Mouse (Mus musculus): ENCODE results near the gene Prrxl1. TPM values are rescaled to one million over a fixed set of nuclear protein-coding genes. Genes with fewer than 3 reads are reported as not detected.
A peak's percentile ranks its signal among the peaks of the same experiment; 100 is the strongest.

Gene Prrxl1
- 0.04 TPM in 1 of 2 replicates, not detected in the other for polyA plus RNA-seq (2015; fragmentation: Nextera tagmentation; extraction: Ambion mirVana)

- Histone ChIP-seq H3K9ac (ENCODE audit: low read depth, low read length) (no peak within 1 kb of the TSS), H3K4me2 (ENCODE audit: low read length) (peak within 1 kb of the TSS; percentile 28; the same call in 1 of the 2 replicates), H3K27ac (no peak within 1 kb of the TSS), H3K4me3 (replicated peaks; ENCODE audit: low read depth, low read length) (peak within 1 kb of the TSS; percentile 17; the same call in 1 of the 2 replicates), H3K36me3 (ENCODE audit: insufficient read depth, low read length) (no peaks in the 10 kb centered on the region), H3K9me3 (replicated peaks; ENCODE audit: low read length) (no peaks in the 10 kb centered on the region), H3K27me3 (ENCODE audit: insufficient read depth, low read length) (peaks cover 92% of the 10 kb centered on the region), H3K4me1 (replicated peaks; ENCODE audit: insufficient read depth, low read length) (0 out of 2 replicates have a peak, but pooled peaks cover 3% of the 10 kb centered on the region)
- DNase-seq (ENCODE audit: low spot score) (no peak), ATAC-seq (replicated peaks; ENCODE audit: low FRiP score, low read depth) (no peak)
- TF ChIP-seq CTCF (IDR thresholded peaks at IDR 0.05; ENCODE audit: low read depth), result no peak
- WGBS, result 1% methylated on average over 53 of the region's 53 CpGs
These were observed at the start of gene Prrxl1 for GRCm38 (mm10) chr14:32599290-32600041. Gene Prrxl1, plus strand, starts transcription at chr14:32599407.

- WGBS, result 72% methylated on average over 5 of the region's 5 CpGs
- H3K9me3 ChIP-seq (replicated peaks; ENCODE audit: low read length), result no peaks in the 10 kb centered on the region
- ATAC-seq (replicated peaks; ENCODE audit: low FRiP score, low read depth), result no peak
These were observed 47.4 kb upstream of the Prrxl1 start for GRCm38 (mm10) chr14:32551854-32552253.

GRCm38 (mm10) chr14:32553198-32553903, 45.9 kb upstream of the Prrxl1 start:
- Histone ChIP-seq H3K4me3 (replicated peaks; ENCODE audit: low read depth, low read length) (no peak overlapping the region), H3K27me3 (ENCODE audit: insufficient read depth, low read length) (no peaks in the 10 kb centered on the region), H3K27ac (no peak overlapping the region), H3K9me3 (replicated peaks; ENCODE audit: low read length) (no peaks in the 10 kb centered on the region), H3K9ac (ENCODE audit: low read depth, low read length) (no peak overlapping the region), H3K36me3 (ENCODE audit: insufficient read depth, low read length) (0 out of 2 replicates have a peak, but pooled peaks cover 3% of the 10 kb centered on the region), H3K4me2 (ENCODE audit: low read length) (no peak overlapping the region), H3K4me1 (replicated peaks; ENCODE audit: insufficient read depth, low read length) (no peaks in the 10 kb centered on the region)
- no peak for DNase-seq (ENCODE audit: low spot score)
- 86% methylated on average over 10 of the region's 10 CpGs for WGBS
- no peak for ATAC-seq (replicated peaks; ENCODE audit: low FRiP score, low read depth)
- no peak for TF ChIP-seq CTCF (IDR thresholded peaks at IDR 0.05; ENCODE audit: low read depth)

More at GRCm38 (mm10) chr14:32551854-32552253, 47.4 kb upstream of the Prrxl1 start:
- no peak overlapping the region for H3K4me2 ChIP-seq (ENCODE audit: low read length)
- no peak overlapping the region for H3K27ac ChIP-seq
- H3K27me3 ChIP-seq (ENCODE audit: insufficient read depth, low read length), result no peaks in the 10 kb centered on the region
- no peak overlapping the region for H3K9ac ChIP-seq (ENCODE audit: low read depth, low read length)
- H3K4me1 ChIP-seq (replicated peaks; ENCODE audit: insufficient read depth, low read length), result no peaks in the 10 kb centered on the region
- no peak overlapping the region for H3K4me3 ChIP-seq (replicated peaks; ENCODE audit: low read depth, low read length)
- TF ChIP-seq CTCF (IDR thresholded peaks at IDR 0.05; ENCODE audit: low read depth), result peak; percentile 35; the same call in 1 of the 2 replicates
- no peaks in the 10 kb centered on the region for H3K36me3 ChIP-seq (ENCODE audit: insufficient read depth, low read length)
- no peak for DNase-seq (ENCODE audit: low spot score)

- Histone ChIP-seq H3K36me3 (ENCODE audit: insufficient read depth, low read length) (0 out of 2 replicates have a peak, but pooled peaks cover 7% of the 10 kb centered on the region), H3K9me3 (replicated peaks; ENCODE audit: low read length) (no peaks in the 10 kb centered on the region), H3K27me3 (ENCODE audit: insufficient read depth, low read length) (no peaks in the 10 kb centered on the region), H3K4me3 (replicated peaks; ENCODE audit: low read depth, low read length) (no peak overlapping the region), H3K27ac (no peak overlapping the region), H3K4me1 (replicated peaks; ENCODE audit: insufficient read depth, low read length) (no peaks in the 10 kb centered on the region), H3K9ac (ENCODE audit: low read depth, low read length) (no peak overlapping the region), H3K4me2 (ENCODE audit: low read length) (no peak overlapping the region)
- DNase-seq (ENCODE audit: low spot score) (peak; percentile 62), ATAC-seq (replicated peaks; ENCODE audit: low FRiP score, low read depth) (no peak)
- no peak for TF ChIP-seq CTCF (IDR thresholded peaks at IDR 0.05; ENCODE audit: low read depth)
- 27% methylated on average over 8 of the region's 8 CpGs for WGBS
These were observed 44.2 kb upstream of the Prrxl1 start for GRCm38 (mm10) chr14:32554860-32555526.

GRCm38 (mm10) chr14:32561428-32561827, 37.8 kb upstream of the Prrxl1 start:
- ATAC-seq (replicated peaks; ENCODE audit: low FRiP score, low read depth), result no peak
- Histone ChIP-seq H3K4me2 (ENCODE audit: low read length) (no peak overlapping the region), H3K9me3 (replicated peaks; ENCODE audit: low read length) (no peaks in the 10 kb centered on the region), H3K27me3 (ENCODE audit: insufficient read depth, low read length) (no peaks in the 10 kb centered on the region), H3K36me3 (ENCODE audit: insufficient read depth, low read length) (peaks cover 31% of the 10 kb centered on the region; the same call in 1 of the 2 replicates), H3K27ac (no peak overlapping the region), H3K4me1 (replicated peaks; ENCODE audit: insufficient read depth, low read length) (no peaks in the 10 kb centered on the region), H3K4me3 (replicated peaks; ENCODE audit: low read depth, low read length) (no peak overlapping the region), H3K9ac (ENCODE audit: low read depth, low read length) (no peak overlapping the region)
- WGBS, result 98% methylated on average over 3 of the region's 3 CpGs
- DNase-seq (ENCODE audit: low spot score), result no peak
- no peak for TF ChIP-seq CTCF (IDR thresholded peaks at IDR 0.05; ENCODE audit: low read depth)

- DNase-seq (ENCODE audit: low spot score) (no peak), ATAC-seq (replicated peaks; ENCODE audit: low FRiP score, low read depth) (no peak)
- Histone ChIP-seq H3K9me3 (replicated peaks; ENCODE audit: low read length) (no peaks in the 10 kb centered on the region), H3K4me1 (replicated peaks; ENCODE audit: insufficient read depth, low read length) (no peaks in the 10 kb centered on the region), H3K27ac (no peak overlapping the region), H3K27me3 (ENCODE audit: insufficient read depth, low read length) (no peaks in the 10 kb centered on the region), H3K36me3 (ENCODE audit: insufficient read depth, low read length) (peaks cover 46% of the 10 kb centered on the region), H3K4me3 (replicated peaks; ENCODE audit: low read depth, low read length) (no peak overlapping the region), H3K4me2 (ENCODE audit: low read length) (no peak overlapping the region), H3K9ac (ENCODE audit: low read depth, low read length) (no peak overlapping the region)
- WGBS, result 95% methylated on average over 6 of the region's 6 CpGs
- TF ChIP-seq CTCF (IDR thresholded peaks at IDR 0.05; ENCODE audit: low read depth), result no peak
These were observed 35.5 kb upstream of the Prrxl1 start for GRCm38 (mm10) chr14:32563661-32564060.

Data from kidney, postnatal 0 days (tissue).